Mouse (Mus musculus) heart, postnatal 0 days (tissue): ENCODE results near the gene Fmnl3.

Source experiments
- CTCF ChIP-seq: IDR thresholded peaks from 2 replicates; pipeline ENCODE4 v1.5.1; 2016; ENCODE audit warnings: antibody characterized with exemption, control low read depth, low read depth
- EP300 ChIP-seq: IDR thresholded peaks from 2 replicates; pipeline ENCODE4 v1.6.1; 2016; ENCODE audit warnings: antibody characterized with exemption, low read depth

- TF ChIP-seq CTCF (no peak), EP300 (no peak)
These were observed 49.3 kb downstream of the Fmnl3 start for GRCm38 (mm10) chr15:99320978-99321377.
